Mouse (Mus musculus) right cerebral cortex, adult 2 months (tissue): ENCODE data around the gene Eif4a1.
"Not testable (repeated sequence)": the region's sequence is repeated elsewhere in the genome, so short reads cannot be mapped to it uniquely, and the experiment has no call there.

Experiments used
- DNase-seq, 2 experiments: peaks; one replicate each; pipeline ENCODE4 v3.0.0; 2021 to 2022; ENCODE audit warnings: low spot score in 2 of 2

Eif4a1 gene

DNA sequence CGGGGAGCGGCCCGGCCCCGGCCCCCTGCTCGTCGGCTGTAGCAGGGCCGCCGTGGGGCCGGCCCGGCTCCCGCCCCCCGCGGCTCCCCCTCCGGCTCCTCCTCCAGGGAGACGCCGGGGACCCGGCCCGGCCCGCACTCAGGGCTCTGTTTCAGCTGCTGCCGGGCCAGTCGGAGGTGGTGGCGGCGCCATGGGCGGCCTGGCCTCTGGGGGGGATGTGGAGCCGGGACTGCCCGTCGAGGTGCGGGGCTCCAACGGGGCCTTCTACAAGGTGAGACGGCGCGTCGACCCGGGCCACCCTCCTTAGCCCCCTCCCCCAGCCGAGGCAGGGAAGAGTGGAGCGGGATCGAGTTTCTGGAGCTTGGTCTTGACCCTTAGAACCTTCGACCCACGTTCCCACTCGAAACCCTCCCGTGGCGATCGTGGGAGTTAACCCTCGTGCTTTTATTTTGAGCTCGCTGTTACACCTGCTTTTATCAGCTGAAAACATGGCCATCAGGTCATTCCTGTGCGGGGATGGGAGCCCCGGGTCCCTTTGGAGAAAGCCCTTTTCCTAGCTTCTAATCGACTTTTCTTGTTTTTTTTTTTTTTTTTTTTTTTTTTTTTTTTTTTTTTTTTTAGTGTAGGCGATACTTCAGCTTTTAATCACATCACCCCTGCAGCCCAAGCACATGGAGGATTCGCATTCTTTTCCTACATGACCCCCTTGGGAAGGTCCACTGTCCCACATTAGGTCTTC is 38.9 kb downstream of the Eif4a1 start:
- no peak for DNase-seq

DNA sequence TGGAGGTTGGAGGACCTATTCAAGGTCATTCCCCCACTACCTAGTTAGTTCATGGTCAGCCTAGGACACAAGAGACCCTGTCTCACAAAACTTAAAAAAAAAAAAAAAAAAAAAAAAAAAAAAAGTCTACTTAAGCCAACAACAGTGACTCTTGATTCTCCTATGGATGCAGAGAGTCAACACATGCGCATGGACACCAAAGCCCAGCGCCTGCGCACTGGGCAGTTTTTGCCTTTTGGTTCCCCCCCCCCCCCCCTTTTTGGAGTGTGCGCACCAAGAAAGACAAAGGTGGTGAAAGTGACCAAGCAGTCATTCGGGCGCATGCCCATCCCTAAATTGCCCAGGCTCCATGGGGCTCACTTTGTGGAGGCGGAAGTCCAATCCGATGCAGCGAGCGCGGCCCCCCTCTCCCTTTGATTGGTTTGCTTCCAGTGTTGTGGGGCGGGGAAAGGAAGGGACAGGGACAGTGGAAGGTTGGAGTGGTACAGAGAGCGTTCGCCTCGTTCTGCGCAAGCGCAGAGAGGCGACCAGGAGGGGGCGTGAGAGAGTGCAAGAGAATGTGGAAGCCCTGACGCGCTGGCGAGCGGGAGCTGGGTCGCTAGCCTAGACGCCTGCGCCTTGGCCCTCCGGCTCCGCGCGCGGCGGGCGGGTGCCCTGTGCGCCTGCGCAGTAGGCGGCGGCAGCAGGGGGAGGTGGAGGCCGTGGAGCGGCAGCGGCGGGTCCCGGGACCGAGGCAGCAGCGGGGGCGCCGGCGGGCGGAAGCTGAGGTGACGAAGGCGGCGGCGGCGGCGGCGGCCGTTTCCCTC is 39.7 kb downstream of the Eif4a1 start, which contains the start of gene Fxr2:
Fxr2 (plus strand) TSS at position 707 of the 806 bp plus-strand sequence.
- peak; percentile 100 for DNase-seq

DNA sequence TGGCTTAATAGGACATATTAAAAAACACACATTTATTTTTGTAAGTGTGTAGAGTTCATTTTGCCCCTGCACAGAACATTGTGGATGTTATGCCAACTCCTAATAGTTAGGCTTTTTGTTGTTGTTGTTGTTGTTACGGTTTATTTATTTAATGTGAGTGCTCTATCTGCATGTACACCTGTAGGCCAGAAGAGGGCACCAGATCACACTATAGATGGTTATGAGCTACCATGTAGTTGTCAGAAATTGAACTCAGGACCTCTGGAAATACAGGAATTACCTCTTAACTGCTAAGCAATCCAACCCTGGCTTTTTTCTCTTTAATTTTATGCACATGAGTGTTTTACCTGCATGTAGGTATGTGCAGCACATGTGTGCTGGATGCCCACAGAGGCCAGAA is 42.4 kb downstream of the Eif4a1 start:
- DNase-seq: no peak

DNA sequence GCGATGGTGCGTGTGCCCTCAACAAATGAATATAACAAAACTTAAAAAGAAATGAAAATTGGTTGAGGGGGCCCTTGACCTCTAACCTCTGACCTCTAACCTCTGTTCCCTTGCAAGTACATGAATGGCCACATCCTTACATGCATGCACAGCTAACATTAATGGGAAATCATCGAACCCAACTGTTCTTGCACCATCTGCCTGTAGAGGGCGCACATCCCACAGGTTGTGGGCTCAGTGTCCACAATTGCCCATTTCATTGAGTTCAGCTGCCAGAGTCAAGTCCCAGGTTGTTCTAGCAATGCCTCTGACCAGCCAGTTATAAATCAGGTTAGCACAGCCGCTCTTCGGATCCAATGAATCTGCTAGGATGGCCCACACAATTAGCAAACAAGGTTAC is 43.9 kb downstream of the Eif4a1 start:
- peak; percentile 78 to 80 for DNase-seq

DNA sequence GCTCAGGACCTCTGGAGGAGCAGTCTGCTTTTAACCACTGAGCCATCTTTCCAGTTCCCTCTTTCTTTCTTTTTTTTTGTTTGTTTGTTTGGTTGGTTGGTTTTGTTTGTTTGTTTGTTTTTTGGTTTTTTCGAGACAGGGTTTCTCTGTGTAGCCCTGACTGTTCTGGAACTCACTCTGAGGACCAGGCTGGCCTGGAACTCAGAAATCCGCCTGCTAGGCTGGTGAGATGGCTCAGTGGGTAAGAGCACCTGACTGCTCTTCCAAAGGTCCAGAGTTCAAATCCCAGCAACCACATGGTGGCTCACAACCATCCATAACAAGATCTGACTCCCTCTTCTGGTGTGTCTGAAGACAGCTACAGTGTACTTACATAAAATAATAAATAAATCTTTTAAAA is 47.9 kb downstream of the Eif4a1 start:
- DNase-seq: not testable (repeated sequence)

DNA sequence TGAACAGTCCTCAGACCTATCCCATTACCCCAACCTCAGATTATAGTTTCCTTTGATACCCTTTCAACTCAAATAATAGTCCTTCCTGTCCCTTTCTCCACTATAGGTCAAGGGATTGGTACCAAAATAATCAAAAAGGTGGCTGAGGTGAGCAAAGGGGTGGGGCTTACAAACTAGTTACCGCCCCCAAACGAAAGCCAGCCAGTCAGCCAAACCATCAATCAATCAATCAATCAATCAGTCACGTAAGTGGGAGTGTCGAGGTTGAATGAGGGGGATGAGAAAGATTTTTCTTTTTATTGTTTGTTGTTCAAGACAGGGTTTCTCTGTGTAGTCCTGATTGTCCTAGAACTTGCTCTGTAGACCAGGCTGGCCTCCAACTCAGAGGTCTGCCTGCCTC is 49.2 kb downstream of the Eif4a1 start:
- no peak for DNase-seq

DNA sequence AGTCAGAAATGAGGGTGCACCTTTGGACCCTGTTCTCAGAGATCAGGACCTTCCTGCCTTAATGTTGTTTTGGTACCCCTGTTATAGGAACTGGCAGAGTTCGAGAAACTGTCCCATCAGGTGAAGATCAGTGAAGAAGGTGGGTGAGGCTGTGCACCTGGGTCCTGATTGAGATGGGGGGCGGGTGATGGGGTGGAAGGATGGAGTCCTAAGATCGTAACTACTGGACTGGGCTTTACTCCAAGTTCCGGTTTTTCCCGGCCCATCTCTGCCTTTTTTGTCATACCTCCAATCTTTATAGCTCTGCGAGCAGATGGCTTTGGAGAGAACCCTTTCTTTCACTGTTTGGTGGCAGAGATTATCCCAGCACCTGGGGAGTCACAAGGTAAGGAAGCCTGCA is 49.8 kb downstream of the Eif4a1 start:
- DNase-seq: no peak

DNA sequence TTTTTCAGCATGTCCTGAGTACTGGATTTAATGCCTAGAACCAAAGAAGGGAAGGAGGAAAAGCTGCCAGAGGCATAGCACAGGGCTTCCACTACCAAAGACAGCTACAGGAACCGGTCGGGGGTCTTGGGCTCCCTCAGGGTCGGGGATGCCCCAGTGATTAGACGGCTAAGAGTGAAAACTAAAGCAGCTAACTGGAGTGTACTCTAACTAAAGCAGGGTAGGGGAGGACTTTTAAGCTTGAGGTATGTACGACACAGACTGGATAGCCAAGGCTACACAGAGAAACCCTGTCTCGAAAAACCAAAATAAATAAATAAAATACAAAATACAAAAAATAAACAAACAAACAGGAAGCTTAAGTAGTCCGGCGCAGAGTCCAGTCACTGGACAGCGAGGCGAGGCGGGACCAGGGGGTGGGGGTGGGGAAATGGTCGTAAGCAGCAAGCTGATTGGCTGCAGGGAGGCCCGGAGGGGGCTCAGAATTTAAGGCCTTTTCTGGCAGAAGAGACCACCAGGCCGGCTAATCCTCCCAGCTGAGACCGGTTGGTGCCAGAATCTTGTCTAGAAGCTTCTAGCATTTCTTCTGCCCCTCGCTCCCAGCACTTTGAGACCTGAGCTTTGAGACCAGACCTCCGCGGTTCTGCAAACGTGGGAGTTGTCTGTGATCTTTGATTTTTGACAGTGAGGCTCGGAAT is 50.5 kb downstream of the Eif4a1 start, which contains the start of gene Sat2:
Sat2 (plus strand) TSS at position 454 of the 698 bp plus-strand sequence.
- peak in 1 of 2 experiments; percentile 58 for DNase-seq

DNA sequence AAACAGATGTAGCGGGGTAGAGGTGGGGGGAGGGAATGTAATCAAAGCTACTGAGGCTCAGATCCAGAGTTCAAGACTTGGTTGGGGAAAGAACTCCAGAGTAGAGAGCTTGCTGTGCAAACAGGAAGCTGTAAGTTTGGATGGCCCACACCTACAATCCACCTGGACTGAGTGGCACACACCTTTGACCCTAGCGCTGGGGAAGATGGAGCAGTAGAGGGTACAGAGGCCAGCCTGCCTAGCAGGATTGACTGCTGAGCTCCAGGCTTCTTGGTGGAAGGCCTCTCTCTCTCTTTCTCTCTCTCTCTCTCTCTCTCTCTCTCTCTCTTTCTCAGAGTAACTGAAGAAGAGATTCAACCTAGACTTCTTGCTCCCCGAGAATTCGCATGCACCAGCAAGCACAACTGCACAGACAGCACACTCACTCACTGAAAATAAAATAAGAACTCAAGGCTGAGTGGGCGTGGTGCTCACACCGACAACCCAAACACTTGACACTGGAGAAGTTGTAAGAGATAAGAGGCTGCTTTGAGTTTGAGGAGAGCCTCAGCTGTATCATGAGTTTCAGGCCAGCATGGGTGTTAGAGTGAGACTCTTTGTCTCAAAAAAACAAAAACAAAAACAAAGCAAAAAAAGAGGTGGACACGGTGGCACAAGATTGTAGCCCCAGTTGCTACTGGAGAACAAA is 51.7 kb downstream of the Eif4a1 start:
- no peak for DNase-seq

DNA sequence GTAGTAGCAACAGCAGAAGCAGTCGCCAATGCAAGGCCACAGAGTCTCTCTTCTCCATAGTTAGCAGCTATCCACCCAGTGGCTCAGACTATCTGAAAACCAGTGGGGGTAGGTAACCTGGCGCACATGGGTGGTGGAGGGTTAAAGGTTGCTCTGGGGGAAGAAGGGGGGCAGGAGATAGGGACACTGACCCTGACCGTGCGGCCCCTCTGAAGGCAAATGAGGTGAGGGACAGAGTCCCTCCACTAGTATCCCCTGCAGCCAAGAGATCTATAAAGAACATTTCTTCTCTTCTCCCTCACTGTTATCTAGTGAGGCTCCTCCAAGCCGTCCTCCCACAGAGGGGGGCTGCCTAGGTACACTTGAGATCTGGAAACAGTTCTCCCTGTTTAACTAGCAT is 54.4 kb downstream of the Eif4a1 start, which contains the start of gene Shbg:
Shbg (minus strand) TSS at position 101 of the 400 bp plus-strand sequence.
- no peak for DNase-seq
